Mouse (Mus musculus) stomach, postnatal 0 days (tissue): Measurements from ENCODE around the gene Pitpnm1. TPM values are rescaled to one million over a fixed set of nuclear protein-coding genes. Genes with fewer than 3 reads are reported as not detected.
"Not testable (repeated sequence)": the region's sequence is repeated elsewhere in the genome, so short reads cannot be mapped to it uniquely, and the experiment has no call there.

Source experiments
- ATAC-seq: fragments of 200-750 bp; cut with Nextera tagmentation; 2 replicates; pipeline ENCODE4 v1.8.0; 2017; ENCODE audit not compliant: low FRiP score, low TSS enrichment
- DNase-seq: peaks from one replicate; pipeline ENCODE4 v3.0.0-alpha.2; 2016; ENCODE audit warnings: low spot score
- H3K27ac ChIP-seq: fragments of 300-500 bp; sonication (generic); replicated peaks from 2 replicates; pipeline ENCODE4 v1.5.1; 2014; ENCODE audit warnings: mild to moderate bottlenecking, control low read depth
- H3K27me3 ChIP-seq: fragments of 300-500 bp; sonication (generic); 2 replicates; pipeline ENCODE4 v1.6.1; 2014; ENCODE audit warnings: low read length; ENCODE audit not compliant: control insufficient read depth, insufficient read depth
- H3K36me3 ChIP-seq: fragments of 300-500 bp; sonication (generic); 2 replicates; pipeline ENCODE4 v1.6.1; 2014; ENCODE audit warnings: low read length, mixed read lengths; ENCODE audit not compliant: control insufficient read depth, insufficient read depth
- H3K4me1 ChIP-seq: fragments of 300-500 bp; sonication (generic); replicated peaks from 2 replicates; pipeline ENCODE4 v1.6.1; 2014; ENCODE audit warnings: antibody characterized with exemption; ENCODE audit not compliant: control insufficient read depth, insufficient read depth
- H3K4me2 ChIP-seq: fragments of 300-500 bp; sonication (generic); replicated peaks from 2 replicates; pipeline ENCODE4 v1.6.1; 2014; ENCODE audit warnings: low read depth, mild to moderate bottlenecking, control low read depth, moderate library complexity
- H3K4me3 ChIP-seq: fragments of 300-500 bp; sonication (generic); 2 replicates; pipeline ENCODE4 v1.5.1; 2014; ENCODE audit warnings: low read depth, low read length, control low read depth
- H3K9ac ChIP-seq: fragments of 300-500 bp; sonication (generic); 2 replicates; pipeline ENCODE4 v1.6.1; 2014; ENCODE audit warnings: mild to moderate bottlenecking, low read length, control low read depth, mixed read lengths
- H3K9me3 ChIP-seq: fragments of 300-500 bp; sonication (generic); 2 replicates; pipeline ENCODE4 v1.6.1; 2016; ENCODE audit warnings: low read length; ENCODE audit not compliant: control insufficient read depth
- CTCF ChIP-seq: IDR thresholded peaks from 2 replicates; pipeline ENCODE4 v1.5.1; 2016; ENCODE audit warnings: antibody characterized with exemption, low read depth, mild to moderate bottlenecking, moderate library complexity
- EP300 ChIP-seq: optimal IDR thresholded peaks from 2 replicates; pipeline ENCODE3; 2016; ENCODE audit warnings: antibody characterized with exemption
- WGBS: fragments of 180-500 bp; shearing (Covaris S2); extraction: QIAGEN DNeasy Blood & Tissue Kit; methylation state at CpG from one replicate; pipeline ENCODE4 v1.1.7; 2014; 5-methylcytosine and 5-hydroxymethylcytosine counted together
- polyA plus RNA-seq: library from polyadenylated mRNA; unstranded; fragments of >200 nt; fragmentation: Nextera tagmentation; extraction: Ambion mirVana; gene quantifications from 2 replicates; pipeline ENCODE4 v1.2.1, GENCODE M21; 2015

The Pitpnm1 gene
- polyA plus RNA-seq, 1 experiment from 2014 or later: 8.3 TPM

DNA sequence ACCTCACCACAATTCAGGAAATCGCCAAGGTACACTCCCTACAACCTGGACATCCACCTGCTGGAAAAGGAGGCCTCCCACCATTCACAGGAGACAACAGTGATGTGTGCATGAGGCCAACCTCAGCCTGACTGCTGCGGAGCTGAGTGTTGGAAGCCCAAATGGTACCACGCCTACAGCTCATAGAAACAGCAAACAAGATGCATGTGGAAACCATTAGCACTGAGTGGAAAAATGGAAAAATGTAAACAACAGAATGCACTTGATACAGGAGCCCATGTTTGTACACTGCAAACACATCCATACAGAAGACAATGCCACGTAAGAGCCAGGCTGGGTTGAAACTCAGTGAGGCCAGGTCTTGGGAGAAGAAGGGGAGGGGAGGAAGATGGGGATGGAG is 24.6 kb downstream of the Pitpnm1 start:
- no peak overlapping the region for H3K27ac ChIP-seq
- 66% methylated on average over 4 of the region's 4 CpGs for WGBS
- H3K27me3 ChIP-seq: no peaks in the 10 kb centered on the region
- no peak for DNase-seq
- H3K4me3 ChIP-seq: no peak overlapping the region
- TF ChIP-seq EP300: no peak
- no peak for TF ChIP-seq CTCF
- no peak for ATAC-seq
- no peaks in the 10 kb centered on the region for H3K9me3 ChIP-seq
- H3K4me2 ChIP-seq: no peak overlapping the region
- peaks cover 10% of the 10 kb centered on the region for H3K4me1 ChIP-seq
- peaks cover 6% of the 10 kb centered on the region for H3K36me3 ChIP-seq
- H3K9ac ChIP-seq: no peak overlapping the region

DNA sequence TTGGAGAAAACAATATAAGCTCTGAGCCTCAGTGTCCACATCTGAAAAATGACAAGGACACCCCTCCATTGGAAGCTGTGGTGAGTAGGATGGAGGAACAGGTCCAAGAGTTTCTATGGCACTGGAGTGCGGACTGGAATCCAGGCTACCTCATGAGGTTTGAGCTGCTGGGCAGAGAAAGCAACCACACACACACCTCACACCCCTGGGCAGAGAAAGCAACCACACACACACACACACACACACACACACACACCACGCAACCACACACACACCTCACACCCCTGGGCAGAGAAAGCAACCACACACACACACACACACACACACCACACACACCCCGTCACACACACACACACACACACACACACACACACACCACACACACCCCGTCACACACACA is 25.5 kb downstream of the Pitpnm1 start:
- not testable (repeated sequence) for H3K9ac ChIP-seq, H3K27me3 ChIP-seq, DNase-seq, H3K9me3 ChIP-seq
- Histone ChIP-seq H3K4me3 (peak overlapping the region; percentile 84), H3K4me2 (peak overlapping the region; percentile 48), H3K36me3 (peaks cover 11% of the 10 kb centered on the region), H3K27ac (0 out of 2 replicates have a peak overlapping the region, but pooled peaks have one; percentile 18), H3K4me1 (peaks cover 10% of the 10 kb centered on the region)
- 23% methylated on average over 2 of the region's 4 CpGs for WGBS
- ATAC-seq: peak; percentile 25

DNA sequence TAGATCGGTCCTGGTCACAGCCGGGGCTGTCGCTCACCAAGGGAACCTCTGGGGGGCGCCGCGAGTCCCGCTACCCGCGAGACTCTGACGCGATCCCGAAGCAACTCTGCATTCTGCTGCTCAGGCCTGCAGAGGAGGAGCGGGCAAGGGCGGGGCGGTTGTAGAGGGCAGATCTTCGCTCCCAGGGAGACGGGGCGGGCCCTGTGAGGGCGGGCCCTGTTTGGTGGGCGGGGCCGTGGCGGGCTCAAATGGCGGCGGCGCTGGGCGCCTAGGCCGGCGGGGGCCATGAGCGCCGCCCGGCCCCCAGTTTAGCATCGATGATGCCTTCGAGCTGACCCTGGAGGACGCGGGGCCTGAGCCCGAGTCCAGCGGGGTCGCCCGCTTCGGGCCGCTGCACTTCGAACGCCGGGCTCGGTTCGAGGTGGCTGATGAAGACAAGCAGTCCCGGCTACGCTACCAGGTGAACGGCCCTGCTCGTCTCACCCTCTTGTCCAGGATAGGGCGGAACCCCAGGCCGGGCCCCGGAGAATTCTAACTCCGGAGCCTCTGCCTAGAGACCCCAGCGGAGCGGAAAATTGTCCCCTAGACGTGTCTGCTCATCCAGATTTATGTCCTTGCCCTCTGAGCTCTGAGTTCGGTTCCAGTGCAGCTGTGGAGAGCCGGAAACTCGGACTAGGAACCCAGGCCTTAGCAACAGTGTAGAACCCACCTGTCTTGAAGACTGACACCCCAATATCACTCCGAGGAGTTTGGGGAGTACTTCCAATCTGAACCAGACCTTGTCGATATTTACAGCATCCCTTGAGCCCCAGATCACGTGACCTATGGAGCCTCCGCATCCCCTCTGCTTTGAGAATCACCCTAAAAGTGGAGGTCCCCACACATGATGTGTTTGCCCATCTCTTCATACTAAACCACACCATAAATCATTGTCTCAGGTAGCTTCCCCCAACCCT is 26.2 kb downstream of the Pitpnm1 start, which contains the start of gene Aip:
Gene Aip (minus strand): TSS at position 118 of the 956 bp plus-strand sequence.
- ATAC-seq (peak; percentile 96), DNase-seq (peak; percentile 99)
- Histone ChIP-seq H3K4me3 (peak within 1 kb of the TSS; percentile 84), H3K9ac (peak within 1 kb of the TSS; percentile 89), H3K27ac (peak within 1 kb of the TSS; percentile 81), H3K9me3 (no peaks in the 10 kb centered on the region), H3K4me1 (0 out of 2 replicates have a peak, but pooled peaks cover 3% of the 10 kb centered on the region), H3K4me2 (peak within 1 kb of the TSS; percentile 77), H3K27me3 (no peaks in the 10 kb centered on the region), H3K36me3 (peaks cover 11% of the 10 kb centered on the region)
- 1% methylated on average over 57 of the region's 64 CpGs for WGBS
- peak; percentile 79 for TF ChIP-seq CTCF
- TF ChIP-seq EP300: no peak

GRCm38 (mm10) chr19:4126759-4127495 is 27.1 kb downstream of the Pitpnm1 start:
- peak; percentile 62 for DNase-seq

GRCm38 (mm10) chr19:4129462-4129861 is 29.7 kb downstream of the Pitpnm1 start:
- Histone ChIP-seq H3K4me2 (no peak overlapping the region), H3K27ac (no peak overlapping the region), H3K4me3 (no peak overlapping the region), H3K9ac (no peak overlapping the region), H3K36me3 (peaks cover 20% of the 10 kb centered on the region), H3K9me3 (no peaks in the 10 kb centered on the region), H3K4me1 (0 out of 2 replicates have a peak, but pooled peaks cover 3% of the 10 kb centered on the region), H3K27me3 (no peaks in the 10 kb centered on the region)
- ATAC-seq (no peak), DNase-seq (no peak)
- TF ChIP-seq CTCF (no peak), EP300 (no peak)
- 85% methylated on average over 7 of the region's 7 CpGs for WGBS

More at GRCm38 (mm10) chr19:4126759-4127495, 27.1 kb downstream of the Pitpnm1 start:
- Histone ChIP-seq H3K4me2 (peak overlapping the region; percentile 77), H3K4me3 (peak overlapping the region; percentile 84), H3K9ac (peak overlapping the region; percentile 89), H3K27ac (peak overlapping the region; percentile 81), H3K9me3 (no peaks in the 10 kb centered on the region), H3K36me3 (peaks cover 13% of the 10 kb centered on the region), H3K27me3 (no peaks in the 10 kb centered on the region), H3K4me1 (0 out of 2 replicates have a peak, but pooled peaks cover 3% of the 10 kb centered on the region)
- WGBS: 41% methylated on average over 7 of the region's 7 CpGs
- TF ChIP-seq CTCF: no peak
- no peak for TF ChIP-seq EP300
- no peak for ATAC-seq
